Mouse (Mus musculus) bone marrow macrophage, adult 2 months (primary cell): ENCODE results near the gene Hnrnpa1.

Experiments
- CTCF ChIP-seq: IDR thresholded peaks from 2 replicates; pipeline ENCODE4 v1.5.1; 2012; ENCODE audit warnings: low read depth, mild to moderate bottlenecking, low read length, moderate library complexity
- POLR2A ChIP-seq: IDR thresholded peaks from 2 replicates; pipeline ENCODE4 v1.6.1; 2012; ENCODE audit warnings: mild to moderate bottlenecking, low read depth, low read length, borderline replicate concordance

DNA sequence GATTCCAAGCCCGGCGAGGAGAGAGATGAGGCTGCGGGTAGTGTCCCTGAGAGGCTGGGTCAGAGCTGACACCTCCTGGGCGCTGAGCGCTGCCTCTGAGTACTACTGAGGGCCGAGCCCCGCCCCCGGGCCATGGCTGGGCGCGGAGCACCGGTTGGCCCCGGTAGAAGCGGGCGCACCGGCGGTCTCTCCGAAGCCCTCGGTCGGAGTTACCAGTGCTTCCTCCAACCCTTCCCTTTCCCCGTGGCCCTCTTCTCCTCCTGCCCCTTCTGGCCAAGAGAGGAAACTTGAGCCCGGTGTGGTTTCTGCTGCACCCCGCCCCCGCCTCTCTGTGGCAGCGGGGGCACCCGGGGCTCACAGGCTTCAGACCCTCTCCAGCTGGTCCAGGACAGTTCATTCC lies 14.9 kb downstream of the Hnrnpa1 start:
- TF ChIP-seq CTCF (no peak), POLR2A (no peak)
